Mouse (Mus musculus) bone marrow, adult 2 months (tissue): ENCODE results near the gene Asic5.

Source experiments
- CTCF ChIP-seq: fragments of 200-500 bp; IDR thresholded peaks from 2 replicates; pipeline ENCODE4 v1.5.1; 2011; ENCODE audit warnings: low read length, control low read depth; ENCODE audit not compliant: control insufficient read depth, insufficient read depth
- POLR2A ChIP-seq: fragments of 200-500 bp; IDR thresholded peaks from 2 replicates; pipeline ENCODE4 v1.6.1; 2011; ENCODE audit warnings: low read depth, mild to moderate bottlenecking, control low read depth, low read length, borderline replicate concordance; ENCODE audit not compliant: control insufficient read depth

GRCm38 (mm10) chr3:82023065-82023464 lies 41.0 kb downstream of the Asic5 start:
- no peak for TF ChIP-seq CTCF
- TF ChIP-seq POLR2A, result no peak
